In the genomic region with DNA sequence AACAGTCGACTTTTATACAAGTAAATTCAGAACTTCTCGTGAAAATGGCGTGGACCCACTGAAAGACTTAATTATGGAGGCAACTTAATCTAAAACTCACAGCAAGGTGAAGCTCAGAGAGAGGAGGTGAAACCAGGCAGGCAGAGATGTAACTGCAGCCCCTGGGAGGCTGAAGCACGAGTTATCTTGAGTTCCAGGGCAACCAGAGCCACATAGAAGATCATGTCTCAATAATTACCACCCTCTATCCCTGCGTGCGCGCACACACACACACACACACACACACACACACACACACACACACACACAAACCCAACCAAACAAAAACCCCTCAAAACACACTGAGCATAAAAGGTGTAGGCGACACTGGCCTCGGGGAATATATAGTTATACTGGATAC, we compare ENCODE assay signal across 20 mouse cellular contexts. TPM values are rescaled to one million over a fixed set of nuclear protein-coding genes. Genes with fewer than 3 reads are reported as not detected.
DNase-seq lines count a peak whose midpoint lies in the region; ATAC-seq and TF ChIP-seq lines count a peak whose summit lies in the region.
"Had no signal": no experiment of that assay in that cellular context is flagged by ENCODE, and none has a peak within 500 bp of the region (broad histone marks: within the 10 kb centered on the region; RNA-seq: fewer than 3 reads in every experiment).

No protein-coding gene starts in this region.

- no peak overlapping the region for H3K4me3 ChIP-seq in liver, embryonic 12.5 days
- H3K4me3 ChIP-seq in liver, embryonic 14.5 days (ENCODE audit: insufficient read depth in 1 of 2, low read depth in 2 of 2, low read length in 2 of 2) = no peak overlapping the region
- no peak overlapping the region for H3K4me3 ChIP-seq in embryonic facial prominence, embryonic 10.5 days
- H3K4me3 ChIP-seq in gastrocnemius, adult 2 months = no peak overlapping the region
- H3K4me3 ChIP-seq: embryonic facial prominence, embryonic 12.5 days; forebrain, embryonic 13.5 days; forebrain, embryonic 15.5 days had no signal

- 0 out of 2 replicates have a peak overlapping the region, but pooled peaks have one; percentile 11 for H3K27ac ChIP-seq in liver, embryonic 12.5 days
- H3K27ac ChIP-seq in liver, embryonic 14.5 days = no peak overlapping the region
- H3K27ac ChIP-seq in embryonic facial prominence, embryonic 10.5 days (replicated peaks) = no peak overlapping the region
- no peak overlapping the region for H3K27ac ChIP-seq in gastrocnemius, adult 2 months
- H3K27ac ChIP-seq: embryonic facial prominence, embryonic 12.5 days; forebrain, embryonic 13.5 days; forebrain, embryonic 15.5 days had no signal

- no peak overlapping the region for H3K9ac ChIP-seq in liver, embryonic 12.5 days
- no peak overlapping the region for H3K9ac ChIP-seq in liver, embryonic 14.5 days (replicated peaks)
- H3K9ac ChIP-seq: embryonic facial prominence, embryonic 12.5 days; forebrain, embryonic 13.5 days; forebrain, embryonic 15.5 days; forebrain, postnatal 0 days had no signal

- no peaks in the 10 kb centered on the region for H3K27me3 ChIP-seq in liver, embryonic 12.5 days (replicated peaks)
- H3K27me3 ChIP-seq in liver, embryonic 14.5 days (ENCODE audit: control insufficient read depth, insufficient read depth, low read length) = no peaks in the 10 kb centered on the region
- H3K27me3 ChIP-seq in embryonic facial prominence, embryonic 10.5 days (replicated peaks; ENCODE audit: low read depth, poor library complexity, severe bottlenecking) = no peaks in the 10 kb centered on the region
- H3K27me3 ChIP-seq: embryonic facial prominence, embryonic 12.5 days; forebrain, embryonic 13.5 days; forebrain, embryonic 15.5 days had no signal

- no peak for TF ChIP-seq CTCF in liver, embryonic 14.5 days (IDR thresholded peaks at IDR 0.05; ENCODE audit: low read depth)
- TF ChIP-seq CTCF in gastrocnemius, adult 2 months (IDR thresholded peaks at IDR 0.05) = no peak

- peak; percentile 52 for ATAC-seq in liver, embryonic 12.5 days
- ATAC-seq in liver, embryonic 14.5 days (ENCODE audit: insufficient read depth) = peak; percentile 26; the same call in 1 of the 2 replicates
- ATAC-seq: forebrain, embryonic 13.5 days; forebrain, embryonic 15.5 days; forebrain, postnatal 0 days had no signal

- H3K4me2 ChIP-seq in liver, embryonic 12.5 days = no peak overlapping the region
- H3K4me2 ChIP-seq in liver, embryonic 14.5 days (ENCODE audit: low read depth) = no peak overlapping the region
- H3K4me2 ChIP-seq: embryonic facial prominence, embryonic 12.5 days; forebrain, embryonic 13.5 days; forebrain, embryonic 15.5 days had no signal

- no peak for TF ChIP-seq EP300 in liver, embryonic 14.5 days (IDR thresholded peaks at IDR 0.05; ENCODE audit: low read depth)

- DNase-seq in liver = no peak
- DNase-seq in liver, embryonic 14.5 days (ENCODE audit: low read depth in 3 of 3, low spot score in 3 of 3) = no peak
- no peak for DNase-seq in embryonic facial prominence, embryonic 10.5 days (ENCODE audit: low spot score)
- DNase-seq in gastrocnemius, adult 2 months = no peak
- DNase-seq: adrenal gland, adult 2 months; adrenal gland, postnatal 10 days; adrenal gland, postnatal 25 days; cerebellum, adult 11 months; cerebellum, adult 18-20 months; cerebellum, adult 8-10 months; cerebellum, adult 9-11 months; cerebellum, postnatal 14 days; cerebellum, postnatal 36 days; embryo, embryonic 11 days; forebrain, postnatal 0 days had no signal

- H3K4me1 ChIP-seq in liver, embryonic 12.5 days = peaks cover 21% of the 10 kb centered on the region
- no peaks in the 10 kb centered on the region for H3K4me1 ChIP-seq in liver, embryonic 14.5 days (replicated peaks; ENCODE audit: control insufficient read depth in 2 of 2, insufficient read depth in 2 of 2, low read length in 1 of 2)
- H3K4me1 ChIP-seq in embryonic facial prominence, embryonic 10.5 days = no peaks in the 10 kb centered on the region
- H3K4me1 ChIP-seq: embryonic facial prominence, embryonic 12.5 days had no signal

- H3K36me3 ChIP-seq in liver, embryonic 12.5 days = peaks cover 86% of the 10 kb centered on the region
- H3K36me3 ChIP-seq in liver, embryonic 14.5 days (replicated peaks; ENCODE audit: control insufficient read depth, insufficient read depth, low read depth) = peaks cover 63% of the 10 kb centered on the region
- peaks cover 80% of the 10 kb centered on the region for H3K36me3 ChIP-seq in embryonic facial prominence, embryonic 10.5 days (replicated peaks)

- WGBS in liver, embryonic 12.5 days (ENCODE audit: insufficient replicate concordance) = 75% methylated on average over 9 of the region's 9 CpGs
- 75% methylated on average over 9 of the region's 9 CpGs for WGBS in liver, embryonic 14.5 days (ENCODE audit: insufficient replicate concordance)
- 92% methylated on average over 9 of the region's 9 CpGs for WGBS in embryonic facial prominence, embryonic 10.5 days

- intact Hi-C loops in gastrocnemius, adult 2 months (cut with DNase I) = no loop called here

- H3K9me3 ChIP-seq in liver, embryonic 12.5 days (replicated peaks) = no peaks in the 10 kb centered on the region
- no peaks in the 10 kb centered on the region for H3K9me3 ChIP-seq in liver, embryonic 14.5 days (ENCODE audit: control insufficient read depth, low read length)
- no peaks in the 10 kb centered on the region for H3K9me3 ChIP-seq in embryonic facial prominence, embryonic 10.5 days
- H3K9me3 ChIP-seq: embryonic facial prominence, embryonic 12.5 days; forebrain, embryonic 13.5 days; forebrain, embryonic 15.5 days had no signal

RNA-seq across cellular contexts. Expression of gene Atl1, which starts 45.9 kb away (rescaled TPM):
- 1.7 and 2.2 TPM in 2 replicates for polyA plus RNA-seq in liver, embryonic 12.5 days (2016; fragmentation: Nextera tagmentation; extraction: Ambion mirVana)
- 0.43 and 0.73 TPM in 2 replicates for polyA plus RNA-seq in liver, embryonic 14.5 days (2012; rRNA removed)
- polyA plus RNA-seq in liver, embryonic 14.5 days (2014; fragmentation: Nextera tagmentation; extraction: Ambion mirVana) = 1.1 and 2.1 TPM in 2 replicates
- 11.0 and 11.2 TPM in 2 replicates for polyA plus RNA-seq in embryonic facial prominence, embryonic 10.5 days (2016; fragmentation: Nextera tagmentation; extraction: Ambion mirVana)
- 1 to 10 TPM; 2.1 to 2.2 TPM for total RNA-seq in gastrocnemius, adult 2 months (2021)

RNA-seq across cellular contexts. Expression of gene Map4k5, which starts 46.5 kb away (rescaled TPM):
- 31.8 and 34.1 TPM in 2 replicates for polyA plus RNA-seq in liver, embryonic 12.5 days (2016; fragmentation: Nextera tagmentation; extraction: Ambion mirVana)
- 9.8 and 13.6 TPM in 2 replicates for polyA plus RNA-seq in liver, embryonic 14.5 days (2012; rRNA removed)
- polyA plus RNA-seq in liver, embryonic 14.5 days (2014; fragmentation: Nextera tagmentation; extraction: Ambion mirVana) = 26.9 and 30.7 TPM in 2 replicates
- polyA plus RNA-seq in embryonic facial prominence, embryonic 10.5 days (2016; fragmentation: Nextera tagmentation; extraction: Ambion mirVana) = 31.9 and 33.7 TPM in 2 replicates
- total RNA-seq in gastrocnemius, adult 2 months (2021) = 10 to 100 TPM; 22.9 to 25.9 TPM

RNA-seq across cellular contexts. Expression of gene Cdkl1, which starts 55.4 kb away (rescaled TPM):
- polyA plus RNA-seq in liver, embryonic 12.5 days (2016; fragmentation: Nextera tagmentation; extraction: Ambion mirVana) = 0.67 and 0.74 TPM in 2 replicates
- polyA plus RNA-seq in liver, embryonic 14.5 days (2012; rRNA removed) = 0.48 and 0.80 TPM in 2 replicates
- 1.4 and 1.7 TPM in 2 replicates for polyA plus RNA-seq in liver, embryonic 14.5 days (2014; fragmentation: Nextera tagmentation; extraction: Ambion mirVana)
- polyA plus RNA-seq in embryonic facial prominence, embryonic 10.5 days (2016; fragmentation: Nextera tagmentation; extraction: Ambion mirVana) = 0.43 and 1.6 TPM in 2 replicates
- 1 to 10 TPM in 1 of 2 experiments, under 1 TPM in 1; 0.69 to 1.3 TPM for total RNA-seq in gastrocnemius, adult 2 months (2021)
- polyA plus RNA-seq: C2C12 had no signal
